Mouse (Mus musculus) hindbrain, embryonic 14.5 days (tissue): ENCODE measurements at regions not wholly inside any gene's neighbourhood (a gene's known extent, or its start where the extent isn't known, plus 50 kb on each side); places are given as distances from the start of the nearest gene placed in this dataset.

Source experiments
- ATAC-seq: fragments of 200-750 bp; cut with Nextera tagmentation; 2 replicates; pipeline ENCODE4 v1.8.0; 2017; ENCODE audit warnings: moderate number of reproducible peaks, mild to moderate bottlenecking, moderate TSS enrichment, moderate library complexity; ENCODE audit not compliant: low FRiP score
- DNase-seq: peaks from one replicate; pipeline ENCODE4 v3.0.0-alpha.2; 2015; ENCODE audit warnings: low spot score
- H3K27ac ChIP-seq: fragments of 300-500 bp; sonication (generic); 2 replicates; pipeline ENCODE4 v1.5.1; 2014; ENCODE audit warnings: mild to moderate bottlenecking, moderate library complexity
- H3K27me3 ChIP-seq: fragments of 300-500 bp; sonication (generic); 2 replicates; pipeline ENCODE4 v1.6.1; 2014; ENCODE audit warnings: mild to moderate bottlenecking, low read length, mixed read lengths; ENCODE audit not compliant: control insufficient read depth, insufficient read depth
- H3K36me3 ChIP-seq: fragments of 300-500 bp; sonication (generic); replicated peaks from 2 replicates; pipeline ENCODE4 v1.6.1; 2014; ENCODE audit not compliant: control insufficient read depth, insufficient read depth
- H3K4me1 ChIP-seq: fragments of 300-500 bp; sonication (generic); replicated peaks from 2 replicates; pipeline ENCODE4 v1.6.1; 2014; ENCODE audit warnings: antibody characterized with exemption, low read length, mixed read lengths; ENCODE audit not compliant: control insufficient read depth, insufficient read depth
- H3K4me2 ChIP-seq: fragments of 300-500 bp; sonication (generic); replicated peaks from 2 replicates; pipeline ENCODE4 v1.6.1; 2014; ENCODE audit warnings: mild to moderate bottlenecking, moderate library complexity
- H3K4me3 ChIP-seq: fragments of 300-500 bp; sonication (generic); replicated peaks from 2 replicates; pipeline ENCODE4 v1.5.1; 2014; ENCODE audit warnings: mild to moderate bottlenecking, low read length
- H3K9ac ChIP-seq: fragments of 300-500 bp; sonication (generic); 2 replicates; pipeline ENCODE4 v1.6.1; 2014
- H3K9me3 ChIP-seq: fragments of 300-500 bp; sonication (generic); 2 replicates; pipeline ENCODE4 v1.6.1; 2016; ENCODE audit warnings: low read length; ENCODE audit not compliant: control insufficient read depth
- WGBS: fragments of 180-500 bp; shearing (Covaris S2); extraction: QIAGEN DNeasy Blood & Tissue Kit; methylation state at CpG from one replicate; pipeline ENCODE4 v1.1.7; 2014; 5-methylcytosine and 5-hydroxymethylcytosine counted together

GRCm38 (mm10) chr10:104592009-104592603 lies 398.3 kb downstream of the Gm4340 start:
- H3K36me3 ChIP-seq: no peaks in the 10 kb centered on the region
- H3K9ac ChIP-seq: no peak overlapping the region
- H3K27me3 ChIP-seq: no peaks in the 10 kb centered on the region
- no peak overlapping the region for H3K4me3 ChIP-seq
- no peaks in the 10 kb centered on the region for H3K9me3 ChIP-seq
- no peak overlapping the region for H3K4me2 ChIP-seq
- no peaks in the 10 kb centered on the region for H3K4me1 ChIP-seq
- ATAC-seq (no peak), DNase-seq (no peak)
- no peak overlapping the region for H3K27ac ChIP-seq
- 82% methylated on average over 3 of the region's 3 CpGs for WGBS

GRCm38 (mm10) chr10:104595920-104596319 lies 402.1 kb downstream of the Gm4340 start:
- H3K9ac ChIP-seq: no peak overlapping the region
- no peaks in the 10 kb centered on the region for H3K27me3 ChIP-seq
- H3K4me1 ChIP-seq: no peaks in the 10 kb centered on the region
- ATAC-seq: no peak
- 89% methylated on average over 5 of the region's 5 CpGs for WGBS
- no peak overlapping the region for H3K4me2 ChIP-seq
- no peaks in the 10 kb centered on the region for H3K36me3 ChIP-seq
- H3K27ac ChIP-seq: no peak overlapping the region
- H3K9me3 ChIP-seq: no peaks in the 10 kb centered on the region
- DNase-seq: no peak
- no peak overlapping the region for H3K4me3 ChIP-seq

GRCm38 (mm10) chr10:104627629-104628028 lies 433.8 kb downstream of the Gm4340 start:
- H3K36me3 ChIP-seq: no peaks in the 10 kb centered on the region

DNA sequence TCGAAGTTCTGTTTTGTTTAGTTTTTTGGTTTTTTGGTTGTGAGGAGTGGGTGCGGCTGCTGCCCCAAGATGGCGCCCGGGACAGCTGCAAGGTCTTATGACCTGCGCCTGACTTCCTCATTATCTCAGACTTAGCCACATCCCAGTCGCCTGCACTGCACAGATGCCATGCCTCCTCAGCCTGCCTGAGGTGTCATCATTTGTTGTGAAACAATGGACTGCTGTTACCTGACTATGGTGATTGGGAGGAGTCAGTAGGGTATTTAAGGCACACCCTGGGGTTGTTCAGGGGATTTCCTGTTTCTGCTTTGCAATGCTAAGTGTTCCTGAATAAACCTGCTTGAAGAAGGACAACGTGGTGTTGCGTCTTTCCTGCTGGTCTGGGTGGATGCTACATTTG lies 457.2 kb downstream of the Gm4340 start:
- no peaks in the 10 kb centered on the region for H3K36me3 ChIP-seq
- H3K4me2 ChIP-seq: no peak overlapping the region
- WGBS: 89% methylated on average over 8 of the region's 8 CpGs
- H3K27me3 ChIP-seq: no peaks in the 10 kb centered on the region
- H3K9me3 ChIP-seq: no peaks in the 10 kb centered on the region
- no peak for DNase-seq
- no peak for ATAC-seq
- no peak overlapping the region for H3K27ac ChIP-seq
- no peak overlapping the region for H3K4me3 ChIP-seq
- H3K9ac ChIP-seq: no peak overlapping the region
- no peaks in the 10 kb centered on the region for H3K4me1 ChIP-seq

More at GRCm38 (mm10) chr10:104627629-104628028, 433.8 kb downstream of the Gm4340 start:
- Histone ChIP-seq H3K4me3 (no peak overlapping the region), H3K27me3 (no peaks in the 10 kb centered on the region), H3K9me3 (no peaks in the 10 kb centered on the region), H3K4me1 (no peaks in the 10 kb centered on the region), H3K4me2 (no peak overlapping the region), H3K27ac (no peak overlapping the region), H3K9ac (no peak overlapping the region)
- no peak for ATAC-seq
- WGBS: 63% methylated on average over 1 of the region's 1 CpGs
- DNase-seq: no peak

DNA sequence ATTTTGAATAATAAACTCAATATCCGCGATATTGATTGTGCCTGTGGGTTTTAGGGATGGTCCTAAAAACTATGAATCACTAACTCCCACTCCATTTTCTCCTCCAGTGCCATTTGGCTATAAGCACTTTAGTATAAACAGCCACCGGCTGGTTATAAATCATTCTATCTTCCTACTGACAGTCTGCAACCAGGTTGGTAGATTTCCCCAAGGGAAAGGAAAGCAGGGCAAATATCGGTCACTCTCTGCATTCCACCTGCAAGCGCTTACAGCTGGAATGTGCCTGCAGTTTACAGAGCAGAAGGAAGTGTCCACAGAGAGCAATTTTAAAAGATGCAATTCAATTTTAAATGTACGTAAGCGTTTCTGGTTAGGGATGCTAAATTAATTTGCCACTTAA lies 466.5 kb downstream of the Gm4340 start:
- ATAC-seq: no peak; the same call in 1 of the 2 replicates

DNA sequence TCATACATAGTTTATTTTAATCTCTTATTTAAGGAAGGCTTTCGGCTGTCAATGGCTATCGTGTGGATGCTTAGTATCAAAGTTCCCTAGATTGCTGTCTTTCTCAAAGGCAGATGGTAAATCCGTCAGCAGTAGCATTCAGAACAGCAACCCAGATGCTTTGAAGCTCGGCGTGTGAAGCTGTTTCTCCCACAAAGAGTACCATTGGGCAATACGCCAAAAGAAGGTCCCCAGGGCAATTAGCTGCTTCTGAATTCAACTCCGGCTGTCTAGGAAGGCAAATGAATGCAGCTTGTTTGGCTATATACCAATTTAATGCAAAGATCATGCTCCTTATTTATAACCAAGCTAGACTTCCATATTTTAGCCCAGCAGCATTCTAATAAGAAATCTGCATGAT lies 467.8 kb downstream of the Gm4340 start:
- H3K27me3 ChIP-seq: no peaks in the 10 kb centered on the region
- no peak overlapping the region for H3K4me2 ChIP-seq
- H3K4me1 ChIP-seq: peaks cover 6% of the 10 kb centered on the region
- 23% methylated on average over 7 of the region's 7 CpGs for WGBS
- ATAC-seq (peak; percentile 80; the same call in 1 of the 2 replicates), DNase-seq (peak; percentile 86)
- H3K9ac ChIP-seq: no peak overlapping the region
- H3K27ac ChIP-seq: peak overlapping the region; percentile 26; the same call in 1 of the 2 replicates
- H3K9me3 ChIP-seq: no peaks in the 10 kb centered on the region
- H3K36me3 ChIP-seq: no peaks in the 10 kb centered on the region
- H3K4me3 ChIP-seq: no peak overlapping the region

More for the DNA sequence above, 466.5 kb downstream of the Gm4340 start:
- Histone ChIP-seq H3K36me3 (no peaks in the 10 kb centered on the region), H3K27ac (no peak overlapping the region), H3K4me2 (no peak overlapping the region), H3K27me3 (no peaks in the 10 kb centered on the region), H3K9me3 (no peaks in the 10 kb centered on the region), H3K4me3 (no peak overlapping the region), H3K4me1 (peaks cover 6% of the 10 kb centered on the region), H3K9ac (no peak overlapping the region)
- 45% methylated on average over 7 of the region's 7 CpGs for WGBS
- DNase-seq: no peak

GRCm38 (mm10) chr10:104668286-104668685 lies 474.4 kb downstream of the Gm4340 start:
- H3K4me2 ChIP-seq: no peak overlapping the region
- no peaks in the 10 kb centered on the region for H3K27me3 ChIP-seq
- no peak for DNase-seq
- 83% methylated on average over 2 of the region's 2 CpGs for WGBS
- no peak overlapping the region for H3K9ac ChIP-seq
- no peaks in the 10 kb centered on the region for H3K4me1 ChIP-seq
- no peak overlapping the region for H3K4me3 ChIP-seq
- no peak overlapping the region for H3K27ac ChIP-seq
- H3K36me3 ChIP-seq: no peaks in the 10 kb centered on the region
- ATAC-seq: no peak
- no peaks in the 10 kb centered on the region for H3K9me3 ChIP-seq

DNA sequence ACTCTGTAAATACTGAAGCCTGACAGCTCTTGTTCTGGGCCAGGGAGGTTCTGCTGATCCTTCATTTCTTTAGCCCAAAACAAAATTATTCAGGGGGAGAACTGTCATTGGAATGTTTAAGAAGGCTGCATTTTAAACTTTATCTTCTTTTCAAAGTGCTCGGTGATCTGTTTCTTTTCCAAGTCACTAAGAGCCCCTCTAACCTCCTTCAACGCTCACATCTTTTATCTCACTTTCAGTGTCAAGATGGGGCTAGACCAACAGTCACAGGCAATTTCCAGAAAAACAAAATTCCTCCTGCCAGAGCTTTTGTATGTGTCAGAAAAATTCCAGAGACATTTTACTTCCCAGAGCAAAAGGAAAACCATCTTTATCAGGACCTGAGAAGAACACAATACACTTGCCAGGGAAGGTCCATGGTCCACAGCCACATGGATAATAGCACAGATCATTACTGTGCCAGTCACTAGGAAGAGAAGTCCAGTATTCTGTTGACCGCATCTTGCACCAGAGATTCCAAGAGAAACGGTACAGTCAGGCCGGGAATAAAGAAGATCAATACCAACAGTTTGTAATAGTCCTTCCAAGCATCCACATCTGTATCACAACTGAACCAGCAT lies 491.0 kb downstream of the Gm4340 start:
- Histone ChIP-seq H3K36me3 (no peaks in the 10 kb centered on the region), H3K4me1 (no peaks in the 10 kb centered on the region), H3K9ac (no peak overlapping the region), H3K4me2 (no peak overlapping the region), H3K27ac (no peak overlapping the region), H3K27me3 (no peaks in the 10 kb centered on the region), H3K4me3 (no peak overlapping the region), H3K9me3 (no peaks in the 10 kb centered on the region)
- no peak for ATAC-seq
- no peak for DNase-seq
- WGBS: 80% methylated on average over 5 of the region's 5 CpGs

DNA sequence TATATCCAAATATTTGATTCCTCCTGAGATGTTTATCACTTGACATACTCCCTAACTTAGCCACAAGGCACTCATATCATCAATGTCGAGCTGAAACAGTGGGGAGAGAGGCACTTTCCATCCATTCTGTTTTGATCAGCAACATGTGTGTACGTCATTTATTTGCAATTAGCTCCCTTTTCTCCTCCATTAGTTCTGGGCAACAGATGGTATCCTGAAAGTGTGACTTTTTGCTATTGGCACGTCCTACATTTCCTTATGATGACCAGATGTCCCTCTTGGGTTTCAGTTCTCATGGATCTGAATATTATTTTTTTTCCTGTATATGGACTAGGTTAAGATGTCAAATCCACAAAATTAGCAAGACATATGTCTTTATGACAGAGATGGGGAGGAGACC lies 492.0 kb downstream of the Gm4340 start:
- Histone ChIP-seq H3K4me3 (no peak overlapping the region), H3K4me2 (no peak overlapping the region), H3K27me3 (no peaks in the 10 kb centered on the region), H3K4me1 (no peaks in the 10 kb centered on the region), H3K9me3 (no peaks in the 10 kb centered on the region), H3K36me3 (no peaks in the 10 kb centered on the region), H3K9ac (no peak overlapping the region), H3K27ac (no peak overlapping the region)
- DNase-seq (no peak), ATAC-seq (no peak)
- 61% methylated on average over 3 of the region's 3 CpGs for WGBS
